Mouse (Mus musculus) ES-CJ7 (cell line): ENCODE data around the gene Rasl10a.

Experiments used
- DNase-seq: peaks from one replicate; pipeline ENCODE4 v3.0.0; 2011; ENCODE audit warnings: low read depth, low spot score

Gene Rasl10a

DNA sequence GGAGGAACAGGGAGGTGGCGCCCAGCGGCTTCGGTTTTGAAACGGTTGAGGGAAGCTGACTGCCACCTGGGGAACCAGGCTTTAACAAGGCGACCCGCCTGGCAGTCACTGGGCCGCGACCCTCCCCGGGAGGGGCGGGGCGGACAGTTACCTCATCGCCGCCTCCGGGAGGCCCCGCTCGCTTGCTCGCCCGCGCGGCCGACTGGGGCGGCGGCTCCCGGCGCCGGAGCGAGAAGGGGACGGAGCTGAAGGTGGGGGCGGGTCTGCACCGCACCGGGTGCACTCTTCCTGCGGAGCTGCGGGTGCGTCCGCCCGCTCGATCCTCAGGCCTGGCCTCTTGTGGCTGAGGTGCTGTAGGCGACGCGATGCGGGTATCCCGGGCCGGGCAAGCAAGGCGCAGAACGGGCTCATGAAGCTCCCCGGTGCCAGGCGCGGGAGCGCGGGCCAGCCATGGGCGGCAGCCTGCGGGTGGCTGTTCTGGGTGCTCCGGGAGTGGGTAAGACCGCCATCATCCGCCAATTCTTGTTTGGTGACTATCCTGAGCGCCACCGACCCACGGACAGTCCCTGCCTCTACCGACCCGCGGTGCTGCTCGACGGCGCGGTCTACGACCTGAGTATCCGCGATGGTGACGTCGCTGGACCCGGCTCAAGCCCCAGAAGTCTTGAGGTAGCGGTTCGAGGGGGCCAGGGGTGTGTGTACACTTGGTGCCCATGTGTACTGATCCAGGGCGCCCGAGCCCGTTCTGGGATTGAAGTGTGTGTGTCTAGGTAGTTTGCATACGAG is at the start of gene Rasl10a:
TSS of gene Rasl10a (plus strand) at position 273 of the 786 bp plus-strand sequence.
- DNase-seq: no peak

DNA sequence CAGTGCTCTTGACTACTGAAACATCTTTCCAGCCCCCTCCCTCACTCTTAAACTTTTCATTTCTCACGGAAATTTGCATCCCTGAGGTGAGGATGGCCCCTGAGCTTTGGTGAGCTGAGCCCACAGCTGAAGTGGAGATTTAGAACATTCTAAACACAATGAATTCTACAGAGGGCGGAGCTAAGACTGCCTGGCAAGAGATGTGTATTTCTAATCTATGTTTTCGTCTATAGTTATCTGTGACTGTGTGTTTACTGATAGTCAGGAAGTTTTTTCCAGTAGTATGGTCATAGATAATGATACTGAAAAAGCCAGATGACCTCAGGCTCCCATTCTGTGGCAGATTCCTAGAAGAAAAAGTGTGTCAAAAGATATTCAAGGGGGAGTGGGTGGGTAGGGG is 49.1 kb upstream of the Rasl10a start:
- DNase-seq: no peak

DNA sequence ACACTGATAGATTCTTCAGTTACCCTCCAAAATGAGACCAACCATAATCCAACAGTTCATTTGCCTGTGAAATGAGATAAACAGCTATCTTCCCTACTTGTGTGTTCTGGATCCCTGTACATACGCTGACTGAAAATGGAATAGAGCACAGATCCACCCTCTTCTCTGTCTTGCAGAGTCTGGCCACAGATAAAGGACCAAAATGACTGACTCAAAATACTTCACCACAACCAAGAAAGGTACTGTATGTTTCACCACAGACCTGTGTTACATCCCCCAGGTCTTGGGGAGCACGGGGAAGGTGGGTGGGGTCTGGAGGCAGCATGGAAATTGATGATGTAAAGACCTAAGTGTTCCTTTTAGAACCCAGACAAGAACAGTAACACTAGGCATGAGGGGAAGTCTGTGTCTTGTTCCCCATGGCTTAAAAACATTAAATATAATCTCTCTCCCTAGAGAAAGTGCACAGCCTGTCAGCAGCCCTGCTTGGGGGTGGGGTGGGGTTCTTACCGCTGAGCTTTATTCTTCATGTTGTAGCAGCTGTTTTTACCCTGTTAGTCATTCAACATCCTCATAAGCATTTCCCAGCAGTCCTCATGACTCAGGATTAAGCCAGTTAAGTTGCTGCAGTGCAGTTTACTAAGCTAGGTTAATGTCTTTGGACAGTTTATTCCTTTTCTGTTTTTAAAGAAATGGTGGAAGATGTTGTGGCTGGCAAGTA is 48.4 kb upstream of the Rasl10a start:
- DNase-seq: no peak

DNA sequence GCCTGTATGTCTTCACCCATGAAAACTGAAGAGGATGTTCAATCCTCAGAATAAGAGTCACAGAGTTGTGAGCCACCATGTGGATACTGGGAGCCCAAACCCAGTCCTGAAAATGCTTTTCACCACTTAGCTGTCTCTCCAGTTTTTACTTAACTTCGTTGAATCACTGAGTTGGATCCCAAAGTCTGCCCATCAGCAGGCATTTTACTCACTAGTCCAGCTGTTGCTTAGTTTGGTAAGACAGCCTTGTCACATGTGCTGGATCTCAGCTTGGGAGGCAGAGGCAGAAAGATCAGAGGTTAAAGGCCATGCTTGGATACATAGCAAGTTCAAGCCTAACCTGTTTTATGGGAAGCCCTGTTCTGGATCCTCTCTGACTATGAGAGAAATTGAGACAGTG is 47.7 kb upstream of the Rasl10a start:
- no peak for DNase-seq

DNA sequence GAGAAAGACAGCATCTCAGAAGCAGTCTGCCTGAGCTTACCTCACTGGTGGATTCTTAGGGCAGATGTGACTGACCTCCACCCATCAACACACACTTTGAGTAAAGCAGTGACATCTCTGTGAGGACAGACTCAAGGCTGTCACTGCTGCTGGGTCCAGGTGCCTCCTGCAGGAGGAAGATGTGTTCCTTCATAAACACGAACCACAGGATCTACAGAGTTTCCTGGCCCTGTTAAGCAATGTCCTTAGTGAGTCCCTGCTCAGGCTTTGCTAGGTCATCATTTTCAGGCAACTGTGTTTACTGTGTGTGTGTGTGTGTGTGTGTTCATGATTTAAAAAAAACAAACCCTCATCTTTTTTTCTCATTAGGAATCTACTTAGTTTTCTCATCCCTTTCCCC is 46.4 kb upstream of the Rasl10a start:
- DNase-seq: no peak

DNA sequence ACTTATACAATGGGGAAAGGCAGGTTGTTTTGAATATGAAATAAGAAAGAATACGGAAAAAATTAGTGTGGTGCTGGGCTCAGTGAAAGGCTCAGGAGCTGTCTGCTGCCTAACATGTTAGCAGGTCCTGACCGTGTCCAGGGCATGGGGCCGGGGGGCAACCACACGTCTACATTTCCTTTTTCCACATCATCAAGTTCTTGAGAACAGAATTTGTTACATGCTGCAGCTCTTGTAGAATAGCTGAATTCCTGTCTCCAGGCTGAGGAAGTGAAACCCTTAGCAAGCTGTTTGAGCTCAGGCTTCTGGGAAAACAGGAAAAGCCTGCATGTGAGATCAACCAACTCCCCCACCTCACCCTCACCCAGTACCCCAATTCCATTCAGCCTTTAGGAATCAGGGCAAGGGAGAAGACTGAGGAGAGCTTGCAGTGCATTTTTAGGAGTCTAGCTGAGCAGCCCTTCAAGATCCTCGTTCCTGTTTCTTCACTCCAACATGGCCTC is 45.7 kb upstream of the Rasl10a start:
- DNase-seq: no peak

DNA sequence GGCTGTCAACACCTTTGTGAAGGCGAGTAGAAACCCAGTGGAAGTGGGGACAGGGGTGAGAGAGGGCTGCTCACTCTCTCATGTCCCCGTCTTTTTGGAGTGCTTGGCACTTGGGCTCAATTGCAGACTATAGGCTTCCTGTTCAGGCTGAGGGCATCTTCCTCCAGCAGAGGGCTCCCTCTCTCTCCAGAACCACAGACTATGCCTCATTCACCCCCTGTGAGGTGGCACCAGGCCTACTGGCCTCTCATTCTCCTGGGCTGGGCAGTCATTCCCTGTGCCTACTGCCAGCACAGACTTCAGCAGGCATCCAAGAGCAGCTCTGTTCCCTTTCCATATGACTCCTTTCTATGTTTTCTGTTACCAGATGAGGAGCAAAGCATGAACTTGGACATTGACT is 42.2 kb upstream of the Rasl10a start:
- DNase-seq: peak; percentile 32

DNA sequence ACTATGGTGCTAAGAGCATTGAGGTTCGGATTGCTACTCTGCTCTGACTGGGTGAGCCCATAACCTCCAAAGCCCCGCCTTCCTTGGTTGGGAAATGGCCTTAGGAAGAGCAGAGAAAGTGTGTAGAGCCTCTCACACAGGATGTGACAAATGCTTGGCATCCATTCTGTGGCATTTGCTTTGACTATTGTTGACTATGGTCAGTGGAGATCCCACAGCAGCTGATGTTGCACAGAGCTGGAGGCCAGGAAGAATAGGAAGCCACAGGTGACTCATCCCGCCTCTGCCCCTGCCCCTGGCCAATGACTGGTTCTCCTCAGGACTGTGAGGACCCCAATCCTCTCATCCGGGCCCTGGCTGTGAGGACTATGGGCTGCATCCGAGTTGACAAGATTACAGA is 41.6 kb upstream of the Rasl10a start:
- DNase-seq: no peak

DNA sequence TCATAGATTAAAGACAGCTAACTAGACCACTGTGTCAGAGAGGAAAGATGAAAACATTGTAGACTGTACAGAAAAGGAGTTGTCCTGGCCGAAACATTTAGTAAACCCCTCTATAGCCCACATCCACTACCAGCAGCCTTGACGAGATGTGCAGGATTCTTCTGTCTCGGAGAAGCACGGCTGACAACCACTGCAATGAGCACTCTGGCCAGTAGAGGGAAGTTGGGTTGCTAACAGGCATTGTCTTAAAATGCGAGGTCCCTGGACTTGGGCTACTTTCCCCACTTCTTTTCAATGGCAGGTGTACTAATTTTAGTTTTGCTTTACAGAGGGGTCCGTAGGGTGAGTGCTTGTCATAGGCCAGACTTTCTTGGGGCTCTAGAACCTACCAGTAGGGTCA is 40.4 kb upstream of the Rasl10a start:
- DNase-seq: peak; percentile 50

DNA sequence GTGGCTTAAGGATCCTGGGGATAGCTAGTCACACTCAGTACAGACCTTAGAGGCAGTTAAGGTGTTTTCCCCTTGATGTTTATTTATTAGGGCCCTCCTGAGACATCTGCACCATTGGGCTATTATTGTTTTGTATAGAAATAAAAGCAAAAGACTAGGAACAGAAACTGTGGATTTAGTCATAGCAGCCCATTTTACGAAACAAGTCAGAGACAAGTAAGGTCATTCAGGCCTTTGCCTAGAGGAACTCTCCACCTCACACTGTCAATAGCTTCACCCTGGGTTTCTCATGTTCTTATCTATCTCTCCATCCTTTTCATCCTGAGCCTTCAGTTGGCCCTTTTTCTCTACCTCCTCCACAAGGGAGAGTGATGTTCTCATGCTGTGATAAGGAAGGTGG is 32.8 kb upstream of the Rasl10a start:
- no peak for DNase-seq

DNA sequence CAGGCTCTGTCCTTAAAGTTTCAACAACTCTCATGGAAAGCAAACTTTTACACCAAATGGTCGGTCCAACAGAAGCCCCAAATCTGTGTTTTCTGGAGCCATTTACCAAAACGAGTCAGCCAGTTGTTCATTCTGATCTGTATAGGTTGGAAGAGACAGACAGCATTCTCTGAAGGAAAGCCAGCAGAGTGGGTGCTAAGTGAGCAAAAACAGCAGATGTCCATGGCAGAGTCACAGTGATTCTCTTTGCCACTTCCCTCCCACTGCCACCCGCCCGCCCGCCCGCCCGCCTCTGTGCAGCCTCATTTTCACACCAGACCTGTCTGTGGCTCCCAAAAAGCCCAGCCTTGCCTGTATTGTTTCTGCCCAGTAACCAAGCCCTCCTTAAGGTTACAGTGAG is 29.7 kb upstream of the Rasl10a start:
- no peak for DNase-seq

DNA sequence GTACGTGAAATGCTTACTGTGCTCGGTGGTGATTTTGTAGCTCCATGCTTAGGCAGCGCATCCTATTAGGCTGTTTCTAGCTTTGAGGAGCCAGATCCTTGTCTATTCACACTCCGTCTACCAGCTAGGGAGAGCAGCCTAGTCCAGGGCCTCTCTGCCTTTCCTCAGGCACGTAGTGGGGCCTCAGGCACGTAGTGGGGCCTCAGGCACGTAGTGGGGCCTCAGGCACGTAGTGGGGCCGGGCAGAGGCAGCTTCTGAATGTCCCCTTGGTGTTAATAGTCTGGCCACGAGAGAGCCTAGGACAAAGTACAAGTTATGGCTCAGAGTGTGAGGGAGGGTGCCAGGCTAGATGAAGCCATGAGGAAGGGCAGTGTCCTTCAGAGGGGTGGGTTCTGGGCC is 25.2 kb upstream of the Rasl10a start:
- no peak for DNase-seq

DNA sequence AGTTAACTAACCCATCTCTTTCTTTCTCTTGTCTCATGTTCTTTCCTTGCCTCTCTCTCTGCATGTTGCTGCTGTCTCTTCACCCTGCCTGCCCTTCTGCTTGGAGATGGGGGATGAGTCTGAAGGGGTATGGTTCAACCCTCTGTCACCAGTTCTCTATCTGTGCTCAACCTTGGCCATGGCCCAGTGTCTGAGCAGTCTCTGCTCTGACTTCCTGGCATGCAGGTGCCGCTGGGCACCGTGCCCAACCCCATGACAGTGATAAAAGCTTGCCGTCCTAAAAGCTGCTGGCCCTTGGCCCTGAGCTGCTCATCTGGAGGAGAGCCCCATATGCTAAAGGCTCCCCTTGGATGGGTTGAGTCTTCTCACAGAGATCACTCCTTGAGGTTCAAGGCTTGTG is 24.8 kb upstream of the Rasl10a start:
- DNase-seq: no peak

DNA sequence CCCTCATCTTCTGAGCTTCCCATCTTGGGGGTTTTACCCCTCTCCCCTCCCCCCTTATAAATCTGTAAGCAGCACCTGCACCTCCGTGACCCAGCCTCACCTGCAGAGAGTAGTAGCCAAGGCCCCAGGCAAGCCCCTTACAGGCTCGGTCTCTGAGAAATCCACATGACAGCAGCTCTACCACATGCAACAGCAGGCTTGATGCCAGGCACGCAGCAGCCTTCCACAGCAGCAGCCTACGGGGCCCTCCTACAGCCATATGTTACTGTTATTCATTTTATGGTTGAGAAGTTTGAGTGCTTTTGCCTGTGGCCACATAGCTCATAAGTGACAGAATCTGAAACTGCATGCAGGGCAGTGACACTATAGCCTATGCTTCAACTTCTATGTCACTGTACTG is 22.5 kb upstream of the Rasl10a start:
- no peak for DNase-seq

DNA sequence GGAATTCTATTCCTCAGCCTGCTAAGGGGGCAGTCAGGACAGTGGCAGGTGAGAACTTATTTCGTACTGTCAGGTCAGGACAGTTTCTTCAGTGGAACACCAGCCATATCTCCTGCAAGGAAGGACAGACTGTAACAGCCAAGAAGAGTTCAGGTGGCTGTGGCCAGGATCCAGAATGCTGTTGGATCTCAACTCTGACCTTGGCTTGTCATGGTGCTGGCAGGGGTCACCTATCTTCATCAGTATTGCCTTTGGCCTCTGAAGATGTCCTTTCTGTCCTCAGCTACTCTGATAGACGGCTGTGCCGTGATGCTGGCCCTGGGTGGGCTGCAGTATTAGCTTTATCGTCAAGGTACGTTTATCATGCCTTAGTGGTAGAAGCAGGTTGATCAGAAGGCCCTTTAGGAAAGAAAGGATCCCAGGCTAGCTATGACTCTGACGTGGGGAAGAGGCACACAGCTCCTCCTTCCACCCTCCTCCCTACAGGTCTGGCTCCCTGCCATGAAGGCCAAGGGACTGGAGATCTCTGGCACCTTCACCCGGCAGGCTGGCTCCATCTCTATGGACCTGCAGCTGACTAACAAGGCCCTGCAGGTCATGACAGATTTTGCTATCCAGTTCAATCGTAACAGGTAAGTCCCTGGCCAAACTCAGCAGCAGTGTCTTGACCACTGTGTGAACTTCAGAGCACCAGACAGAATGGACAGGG is 20.6 kb upstream of the Rasl10a start:
- no peak for DNase-seq

DNA sequence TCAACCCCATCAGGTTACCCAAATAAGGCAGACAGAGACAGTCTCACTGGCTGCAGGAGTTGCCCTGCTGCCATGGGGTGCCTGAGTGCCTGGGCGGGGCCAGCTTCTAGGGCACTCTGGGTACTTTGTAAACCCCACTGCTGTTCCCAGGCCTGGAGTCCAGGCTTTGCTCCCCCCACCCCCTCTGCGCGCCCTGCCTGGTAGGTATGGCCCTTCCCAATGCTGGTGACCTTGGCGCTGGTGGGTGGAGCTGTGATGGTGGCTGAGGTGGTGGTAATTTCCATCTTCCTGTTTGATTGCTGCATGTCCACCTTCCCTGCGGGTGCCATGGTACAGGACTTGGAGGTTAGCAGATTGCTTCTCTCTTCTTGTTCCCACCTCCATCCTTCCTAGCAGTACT is 17.3 kb upstream of the Rasl10a start:
- no peak for DNase-seq

DNA sequence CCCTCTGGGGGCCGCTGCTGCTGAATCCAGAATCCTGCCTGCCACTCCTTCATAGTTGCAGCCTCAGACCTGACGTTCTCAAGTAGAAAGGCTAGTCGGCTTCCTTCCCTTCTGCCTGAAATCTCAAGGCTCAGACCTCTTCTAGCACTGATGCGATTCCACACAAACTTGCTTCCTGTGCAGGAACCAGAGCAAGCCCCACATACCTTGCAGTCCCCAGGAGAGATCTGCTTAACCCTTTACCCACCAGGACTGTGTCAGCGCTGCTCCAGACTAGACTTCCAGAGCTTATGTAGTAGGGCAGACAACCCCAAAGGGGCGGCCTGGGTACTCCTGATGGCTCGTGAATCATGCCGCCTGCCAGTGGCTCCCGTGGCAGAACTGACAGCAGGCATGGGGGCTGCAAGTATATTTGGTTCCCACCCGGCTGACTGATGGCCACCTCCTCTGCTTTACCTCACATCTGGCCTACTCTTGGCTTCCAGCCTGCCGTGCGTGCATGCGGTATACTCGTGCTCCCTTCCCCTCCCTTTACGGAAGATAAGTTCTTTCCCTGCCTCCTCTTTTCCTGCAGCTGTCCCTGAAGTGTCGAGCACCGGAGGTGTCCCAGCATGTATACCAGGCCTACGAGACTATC is 16.7 kb upstream of the Rasl10a start:
- no peak for DNase-seq

DNA sequence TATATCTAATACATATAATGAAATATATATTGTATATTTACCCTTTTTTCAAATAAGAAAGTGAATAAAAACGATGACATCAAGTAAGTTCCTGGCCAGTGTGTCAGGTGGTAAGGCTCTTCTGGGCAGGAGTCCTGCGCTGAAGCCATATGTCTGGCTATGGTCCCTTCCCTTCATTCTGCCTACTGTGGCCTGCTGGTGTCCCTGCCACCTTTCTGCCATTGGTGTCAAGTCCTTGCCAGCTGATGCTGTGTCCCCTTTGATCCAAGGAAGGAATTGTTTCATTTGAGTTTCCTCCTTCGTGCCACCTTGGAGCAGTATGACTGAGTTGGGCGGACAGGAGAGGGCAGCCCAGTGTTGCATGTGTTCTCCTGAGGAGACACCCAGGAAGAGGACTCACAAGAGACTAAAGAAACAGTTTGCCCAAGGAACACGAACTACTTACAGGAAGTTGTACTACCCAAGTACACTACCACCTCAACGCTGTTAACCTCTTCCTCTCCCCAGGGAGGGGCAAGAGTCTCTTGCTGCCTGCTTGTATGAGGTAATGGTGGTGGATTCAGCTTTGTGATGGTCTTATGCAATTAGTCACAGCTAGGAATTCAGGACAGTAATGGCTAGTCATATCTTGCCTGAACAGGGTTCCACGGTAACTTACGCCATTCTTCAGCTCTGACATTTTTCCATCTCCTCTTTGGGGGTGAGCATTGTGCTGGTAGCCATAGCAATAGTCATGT is 15.1 kb upstream of the Rasl10a start:
- no peak for DNase-seq

DNA sequence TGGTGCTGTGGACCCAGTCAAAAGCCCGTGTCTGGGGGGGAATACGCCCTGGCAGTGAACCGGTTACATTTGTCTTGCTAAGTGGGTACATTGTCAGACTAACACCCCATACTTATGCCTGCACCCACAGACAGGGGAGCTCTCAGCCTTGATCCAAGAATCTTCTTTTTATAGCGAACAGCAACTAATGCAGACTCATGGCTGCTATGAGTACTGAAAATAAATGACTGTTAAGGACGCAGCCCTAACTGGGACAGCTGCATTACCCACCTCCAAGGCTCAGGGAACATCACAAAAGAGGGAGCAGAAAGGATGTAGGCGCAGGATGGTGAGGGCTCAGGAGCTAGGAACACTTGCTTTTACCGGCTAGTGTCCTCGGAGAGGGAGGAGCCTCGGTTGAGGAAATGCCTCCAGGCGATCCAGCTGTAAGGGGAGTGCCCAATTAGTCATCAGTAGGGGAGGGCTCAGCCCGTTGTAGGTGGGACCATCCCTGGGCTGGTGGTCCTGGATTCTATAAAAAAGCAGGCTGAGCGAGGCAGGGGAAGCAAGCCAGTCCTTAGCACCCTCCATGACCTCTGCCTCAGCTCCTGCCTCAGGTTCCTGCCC is 11.5 kb upstream of the Rasl10a start:
- DNase-seq: peak; percentile 89

DNA sequence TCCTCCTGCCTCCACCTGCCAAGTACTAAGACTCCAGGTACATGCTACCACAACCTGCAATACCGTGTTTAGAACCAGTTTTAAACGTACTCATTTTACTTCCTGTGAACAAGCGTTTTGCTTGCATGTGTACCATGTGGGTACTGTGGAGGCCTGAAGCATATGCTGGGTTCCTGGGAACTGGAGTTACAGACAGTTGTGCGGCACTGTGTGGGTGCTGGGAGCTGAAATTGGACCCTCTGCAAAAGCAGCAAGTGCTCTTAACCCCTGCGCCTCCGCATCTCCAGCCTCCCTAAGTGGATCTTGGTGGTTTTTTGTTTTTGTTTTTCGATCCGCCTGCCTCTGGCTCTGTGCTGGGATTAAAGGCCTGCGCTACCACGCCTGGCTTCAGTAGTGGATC is 6.3 kb upstream of the Rasl10a start:
- no peak for DNase-seq
